Mouse (Mus musculus): Measurements from ENCODE around the gene Tead2.

Tead2 gene

GRCm38 (mm10) chr7:45192585-45193310, 22.8 kb upstream of the Tead2 start:
- DNase-seq = peak; percentile 37

- peak; percentile 63 for DNase-seq
Observed at GRCm38 (mm10) chr7:45193406-45193805, 22.1 kb upstream of the Tead2 start.

GRCm38 (mm10) chr7:45193871-45194785, 21.4 kb upstream of the Tead2 start:
- DNase-seq = peak; percentile 54

- peak; percentile 51 for DNase-seq
Observed at GRCm38 (mm10) chr7:45195341-45196175, 20.0 kb upstream of the Tead2 start.

GRCm38 (mm10) chr7:45196176-45196535, 19.4 kb upstream of the Tead2 start:
- peak; percentile 39 for DNase-seq

GRCm38 (mm10) chr7:45196994-45197393, 18.6 kb upstream of the Tead2 start:
- DNase-seq = peak; percentile 27

GRCm38 (mm10) chr7:45198435-45198834, 17.1 kb upstream of the Tead2 start:
- peak; percentile 91 for DNase-seq

- DNase-seq = no peak
Observed at GRCm38 (mm10) chr7:45198961-45199360, 16.6 kb upstream of the Tead2 start.

GRCm38 (mm10) chr7:45202654-45203053, 12.9 kb upstream of the Tead2 start:
- no peak for DNase-seq

GRCm38 (mm10) chr7:45204380-45205143, 11.0 kb upstream of the Tead2 start, which contains the start of gene Ccdc155:
Gene Ccdc155 (minus strand): TSS chr7:45204892.
- DNase-seq = peak; percentile 90

GRCm38 (mm10) chr7:45208260-45208659, 7.3 kb upstream of the Tead2 start:
- no peak for DNase-seq

GRCm38 (mm10) chr7:45211070-45211469, 4.5 kb upstream of the Tead2 start:
- DNase-seq = no peak

- DNase-seq = no peak
Observed at GRCm38 (mm10) chr7:45211851-45212251, 3.7 kb upstream of the Tead2 start, which contains the start of gene Dkkl1. Gene Dkkl1 (minus strand): TSS chr7:45212147.

- DNase-seq = no peak
Observed at GRCm38 (mm10) chr7:45212356-45212755, 3.2 kb upstream of the Tead2 start.

GRCm38 (mm10) chr7:45213708-45214107, 1.8 kb upstream of the Tead2 start:
- no peak for DNase-seq

- no peak for DNase-seq
Observed at GRCm38 (mm10) chr7:45216442-45217183, 1.1 kb downstream of the Tead2 start.

- no peak for DNase-seq
Observed at GRCm38 (mm10) chr7:45221680-45222079, 6.1 kb downstream of the Tead2 start.

GRCm38 (mm10) chr7:45224826-45225225, 9.3 kb downstream of the Tead2 start:
- DNase-seq = no peak

GRCm38 (mm10) chr7:45226421-45226820, 10.9 kb downstream of the Tead2 start:
- DNase-seq = no peak

GRCm38 (mm10) chr7:45228548-45228947, 13.0 kb downstream of the Tead2 start:
- DNase-seq = no peak

GRCm38 (mm10) chr7:45229046-45229445, 13.5 kb downstream of the Tead2 start:
- no peak for DNase-seq
